Mouse (Mus musculus) heart, postnatal 0 days (tissue): ENCODE measurements at regions not wholly inside any gene's neighbourhood (a gene's known extent, or its start where the extent isn't known, plus 50 kb on each side); places are given as distances from the start of the nearest gene placed in this dataset.
A peak's percentile ranks its signal among the peaks of the same experiment; 100 is the strongest.

ENCODE experiments used
- CTCF ChIP-seq: IDR thresholded peaks from 2 replicates; pipeline ENCODE4 v1.5.1; 2016; ENCODE audit warnings: antibody characterized with exemption, control low read depth, low read depth
- EP300 ChIP-seq: IDR thresholded peaks from 2 replicates; pipeline ENCODE4 v1.6.1; 2016; ENCODE audit warnings: antibody characterized with exemption, low read depth

DNA sequence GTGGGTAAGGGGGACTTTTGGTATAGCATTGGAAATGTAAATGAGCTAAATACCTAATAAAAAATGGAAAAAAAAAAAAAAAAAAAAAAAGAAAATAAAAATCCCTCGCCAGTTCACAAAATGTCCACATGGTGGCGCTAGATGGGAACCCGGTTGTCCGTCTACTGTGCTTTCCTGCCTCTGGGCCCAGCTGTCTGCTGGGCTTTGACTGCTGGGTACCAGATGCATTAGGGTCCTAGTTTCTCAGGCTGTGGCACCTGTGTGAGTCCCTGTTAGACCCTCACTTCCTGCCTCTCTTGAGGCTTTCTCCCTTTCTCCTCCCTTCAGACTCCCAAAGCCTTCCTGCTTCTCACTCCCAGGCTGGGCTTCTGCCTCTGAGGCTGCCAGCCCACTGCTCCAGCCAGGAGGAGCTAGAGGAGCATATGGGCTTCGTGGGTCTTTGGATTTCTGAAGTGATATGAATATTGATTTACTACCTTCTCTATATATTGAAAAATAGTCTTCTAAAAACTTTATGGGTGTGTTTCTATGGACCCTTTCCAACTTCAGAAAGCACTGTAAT, 145.7 kb upstream of the Syt6 start:
- TF ChIP-seq CTCF (peak; percentile 36; the same call in 1 of the 2 replicates), EP300 (no peak)
